In genomic region chr10:77089336-77089735, GRCm38 (mm10) we compare ENCODE assay signal across 9 mouse cellular contexts. TPM values are rescaled to one million over a fixed set of nuclear protein-coding genes. Genes with fewer than 3 reads are reported as not detected.
A peak's percentile ranks its signal among the peaks of the same experiment; 100 is the strongest.
DNase-seq lines count a peak whose midpoint lies in the region; ATAC-seq and TF ChIP-seq lines count a peak whose summit lies in the region.
"Had no signal": no experiment of that assay in that cellular context is flagged by ENCODE, and none has a peak within 500 bp of the region (broad histone marks: within the 10 kb centered on the region; RNA-seq: fewer than 3 reads in every experiment).

No protein-coding gene starts in this region.

- no peak overlapping the region for H3K9ac ChIP-seq in liver, embryonic 11.5 days (ENCODE audit: low read depth, low read length)
- H3K9ac ChIP-seq: liver, embryonic 14.5 days had no signal

- 64% methylated on average over 8 of the region's 8 CpGs for WGBS in liver, embryonic 11.5 days

- no peaks in the 10 kb centered on the region for H3K27me3 ChIP-seq in C2C12 (ENCODE audit: control insufficient read depth, insufficient read depth, insufficient read length)
- H3K27me3 ChIP-seq in liver, embryonic 11.5 days (replicated peaks; ENCODE audit: control insufficient read depth, insufficient read depth, low read length), result no peaks in the 10 kb centered on the region

- peaks cover 38% of the 10 kb centered on the region for H3K79me3 ChIP-seq in C2C12 (ENCODE audit: low read depth)

- peak overlapping the region; percentile 21; the same call in 1 of the 2 replicates for H3K27ac ChIP-seq in liver, embryonic 11.5 days (ENCODE audit: low read depth, low read length)
- H3K27ac ChIP-seq: liver, embryonic 14.5 days had no signal

- peaks cover 3% of the 10 kb centered on the region; the same call in 1 of the 2 replicates for H3K9me3 ChIP-seq in liver, embryonic 11.5 days (ENCODE audit: control insufficient read depth, low read length)

- H3ac ChIP-seq in C2C12 (ENCODE audit: control insufficient read depth, insufficient read length, low read depth), result peak overlapping the region; percentile 75

- ATAC-seq in liver, embryonic 11.5 days (replicated peaks; ENCODE audit: low FRiP score), result no peak
- ATAC-seq in megakaryocyte, adult 5-6 weeks (ENCODE audit: poor library complexity, severe bottlenecking), result no peak

- H3K4me3 ChIP-seq in C2C12 (ENCODE audit: insufficient read depth, poor library complexity, severe bottlenecking), result no peak overlapping the region
- H3K4me3 ChIP-seq in liver, embryonic 11.5 days (ENCODE audit: low read depth, low read length), result no peak overlapping the region

- peak; percentile 23 for DNase-seq in ZHBTc4 (ENCODE audit: low read depth, low spot score)
- peak; percentile 21 to 49 for DNase-seq in heart, adult 9 months (ENCODE audit: low spot score in 2 of 2)
- DNase-seq in liver, embryonic 11.5 days (ENCODE audit: low spot score), result no peak
- DNase-seq in skeletal muscle tissue, adult 2 months (ENCODE audit: low read depth, low spot score), result peak; percentile 35
- DNase-seq in thymus, postnatal 0 days (ENCODE audit: low spot score), result no peak
- no peak for DNase-seq in layer of hippocampus, postnatal 25 days (ENCODE audit: extremely low spot score in 1 of 2, low spot score in 1 of 2)

- peaks cover 21% of the 10 kb centered on the region for H3K4me1 ChIP-seq in liver, embryonic 11.5 days (replicated peaks; ENCODE audit: control insufficient read depth, insufficient read depth, low read length)

- peaks cover 67% of the 10 kb centered on the region for H3K79me2 ChIP-seq in C2C12 (ENCODE audit: control insufficient read depth, insufficient read depth)

- H3K4me2 ChIP-seq in liver, embryonic 11.5 days, result no peak overlapping the region

- H3K36me3 ChIP-seq in C2C12 (ENCODE audit: control insufficient read depth, insufficient read depth), result peaks cover 77% of the 10 kb centered on the region
- peaks cover 14% of the 10 kb centered on the region; the same call in 1 of the 2 replicates for H3K36me3 ChIP-seq in liver, embryonic 11.5 days (ENCODE audit: control insufficient read depth, insufficient read depth, low read length)

- no peak for TF ChIP-seq CTCF in C2C12 (IDR thresholded peaks at IDR 0.05; ENCODE audit: control insufficient read depth, insufficient read depth, insufficient read length)

TF ChIP-seq in C2C12, 6 proteins besides CTCF, POLR2A, EP300 and RAD21:
- TF ChIP-seq CEBPB (IDR thresholded peaks at IDR 0.05; ENCODE audit: low read depth) (no peak), MYOD1 (IDR thresholded peaks at IDR 0.05; ENCODE audit: control insufficient read depth, insufficient read length, low read depth) (no peak), USF1 (IDR thresholded peaks at IDR 0.05; ENCODE audit: low read depth) (no peak), MYOG (IDR thresholded peaks at IDR 0.05; ENCODE audit: control insufficient read depth, extremely low read depth, insufficient read length) (no peak), MAX (IDR thresholded peaks at IDR 0.05) (no peak), FOSL1 (IDR thresholded peaks at IDR 0.05; ENCODE audit: insufficient read depth, low read length, poor library complexity, severe bottlenecking) (no peak)

RNA-seq across cellular contexts. Expression of gene Slc19a1, which starts 57.3 kb away (rescaled TPM):
- polyA plus RNA-seq in C2C12 (2012; fragmentation: generic; extraction: Trizol), result 45.1 TPM
- polyA plus RNA-seq in liver, embryonic 11.5 days (2014; fragmentation: Nextera tagmentation; extraction: Ambion mirVana), result 57.1 and 63.5 TPM in 2 replicates
- polyA plus RNA-seq in thymus, postnatal 0 days (2015; fragmentation: Nextera tagmentation; extraction: Ambion mirVana), result 23.6 and 24.4 TPM in 2 replicates
- 10 to 100 TPM; 20.9 to 23.1 TPM for total RNA-seq in layer of hippocampus, postnatal 25 days (2021)
- total RNA-seq in megakaryocyte, adult 5-6 weeks (2015), result 2.1 and 3.3 TPM in 2 replicates
- total RNA-seq in megakaryocyte, adult 5-6 weeks (2017), result 2.6 and 4.3 TPM in 2 replicates

Comparison
In these comparisons a context has a peak if more than half of its experiments do, and no peak if none do; other contexts are left out.
1. DNase-seq: peak in ZHBTc4 (single experiment), heart, adult 9 months (2 of 2) and skeletal muscle tissue, adult 2 months (single experiment); none in liver, embryonic 11.5 days (single experiment), thymus, postnatal 0 days (single experiment) and layer of hippocampus, postnatal 25 days (0 of 2).